In genomic region chr8:10663770-10664470, GRCm38 (mm10) we compare ENCODE assay signal across 9 mouse cellular contexts.
DNase-seq lines count a peak whose midpoint lies in the region; ATAC-seq and TF ChIP-seq lines count a peak whose summit lies in the region.
"Had no signal": no experiment of that assay in that cellular context is flagged by ENCODE, and none has a peak within 500 bp of the region (broad histone marks: within the 10 kb centered on the region; RNA-seq: fewer than 3 reads in every experiment).

No protein-coding gene starts in this region.

- TF ChIP-seq CTCF in lung, adult 2 months (IDR thresholded peaks at IDR 0.05; ENCODE audit: insufficient read depth, low read length), result no peak

- H3K36me3 ChIP-seq in macrophage (ENCODE audit: inconsistent target), result no peaks in the 10 kb centered on the region
- no peaks in the 10 kb centered on the region for H3K36me3 ChIP-seq in splenic B cell, adult 2 months (ENCODE audit: control insufficient read depth, insufficient read depth, low read length, poor library complexity, severe bottlenecking)

- DNase-seq in lung, postnatal 36 days, result peak; percentile 46
- no peak for DNase-seq in lung, adult 2 months
- DNase-seq in embryo, embryonic 9.5 days (ENCODE audit: extremely low spot score), result peak; percentile 64
- peak; percentile 4 for DNase-seq in splenic B cell, adult 2 months (ENCODE audit: low read depth, low spot score)
- DNase-seq in adrenal gland, adult 18-20 months (ENCODE audit: low spot score in 2 of 2), result no peak
- DNase-seq in frontal cortex, adult 2 months (ENCODE audit: extremely low spot score in 1 of 2, low spot score in 1 of 2), result no peak
- DNase-seq: cerebellum, postnatal 25 days had no signal

- peak overlapping the region; percentile 88 for H3K27ac ChIP-seq in macrophage

- 40% methylated on average over 8 of the region's 8 CpGs for WGBS in lung, adult 2 months
- WGBS in macrophage (ENCODE audit: missing documents), result 44% methylated on average over 8 of the region's 8 CpGs

- no peaks in the 10 kb centered on the region for H3K79me2 ChIP-seq in macrophage (ENCODE audit: inconsistent target)

- peaks cover 2% of the 10 kb centered on the region for H3K4me1 ChIP-seq in lung, adult 2 months (ENCODE audit: control insufficient read depth, insufficient read depth, low read length)

- TF ChIP-seq POLR2A in lung, adult 2 months (IDR thresholded peaks at IDR 0.05; ENCODE audit: borderline replicate concordance, extremely low read depth, low read depth, low read length), result no peak

- H3K27me3 ChIP-seq in splenic B cell, adult 2 months (ENCODE audit: control insufficient read depth, insufficient read depth, low read length, poor library complexity, severe bottlenecking), result no peaks in the 10 kb centered on the region

- no peak for ATAC-seq in cerebellum, adult (ENCODE audit: insufficient number of reproducible peaks, low FRiP score, low TSS enrichment)

- no peak overlapping the region for H3K4me3 ChIP-seq in lung, adult 2 months (replicated peaks; ENCODE audit: extremely low read depth, low read depth, low read length)
- no peak overlapping the region for H3K4me3 ChIP-seq in macrophage (ENCODE audit: inconsistent target)

Comparison
In these comparisons a context has a peak if more than half of its experiments do, and no peak if none do; other contexts are left out.
1. DNase-seq: peak in lung, postnatal 36 days (single experiment), embryo, embryonic 9.5 days (single experiment) and splenic B cell, adult 2 months (single experiment); none in lung, adult 2 months (single experiment), adrenal gland, adult 18-20 months (0 of 2) and frontal cortex, adult 2 months (0 of 2).